Mouse (Mus musculus) heart, embryonic 13.5 days (tissue): Measurements from ENCODE around the gene Trank1. TPM values are rescaled to one million over a fixed set of nuclear protein-coding genes. Genes with fewer than 3 reads are reported as not detected.

ENCODE experiments used
- ATAC-seq: fragments of 200-750 bp; cut with Nextera tagmentation; 2 replicates; pipeline ENCODE4 v1.8.0; 2017; ENCODE audit warnings: moderate TSS enrichment; ENCODE audit not compliant: insufficient number of reproducible peaks, low FRiP score, low TSS enrichment; ENCODE audit errors: extremely low read depth
- H3K27ac ChIP-seq: fragments of 300-500 bp; sonication (generic); replicated peaks from 2 replicates; pipeline ENCODE4 v1.5.1; 2015; ENCODE audit warnings: moderate library complexity, mild to moderate bottlenecking, inconsistent platforms
- H3K27me3 ChIP-seq: fragments of 300-500 bp; sonication (generic); replicated peaks from 2 replicates; pipeline ENCODE4 v1.6.1; 2015; ENCODE audit warnings: mild to moderate bottlenecking, inconsistent platforms
- H3K36me3 ChIP-seq: fragments of 300-500 bp; sonication (generic); 2 replicates; pipeline ENCODE4 v1.6.1; 2015; ENCODE audit warnings: mild to moderate bottlenecking, inconsistent platforms
- H3K4me1 ChIP-seq: fragments of 300-500 bp; sonication (generic); 2 replicates; pipeline ENCODE4 v1.6.1; 2015; ENCODE audit warnings: inconsistent platforms
- H3K4me2 ChIP-seq: fragments of 300-500 bp; sonication (generic); 2 replicates; pipeline ENCODE4 v1.6.1; 2015; ENCODE audit warnings: inconsistent platforms, mild to moderate bottlenecking, moderate library complexity
- H3K4me3 ChIP-seq: fragments of 300-500 bp; sonication (generic); 2 replicates; pipeline ENCODE4 v1.5.1; 2015; ENCODE audit warnings: moderate library complexity, mild to moderate bottlenecking, inconsistent platforms
- H3K9ac ChIP-seq: fragments of 300-500 bp; sonication (generic); 2 replicates; pipeline ENCODE4 v1.6.1; 2015; ENCODE audit warnings: inconsistent platforms, mild to moderate bottlenecking, moderate library complexity
- H3K9me3 ChIP-seq: fragments of 300-500 bp; sonication (generic); 2 replicates; pipeline ENCODE4 v1.6.1; 2016; ENCODE audit warnings: inconsistent platforms
- WGBS: fragments of 180-500 bp; shearing (Covaris S2); methylation state at CpG from one replicate; pipeline ENCODE4 v1.1.7; 2015; ENCODE audit warnings: mixed read lengths; 5-methylcytosine and 5-hydroxymethylcytosine counted together
- polyA plus RNA-seq: library from polyadenylated mRNA; unstranded; fragments of >200 nt; fragmentation: Nextera tagmentation; extraction: Ambion mirVana; gene quantifications from 2 replicates; pipeline ENCODE4 v1.2.1, GENCODE M21; 2015

Trank1 gene
- polyA plus RNA-seq, 1 experiment from 2014 or later, result 0.24 TPM

DNA sequence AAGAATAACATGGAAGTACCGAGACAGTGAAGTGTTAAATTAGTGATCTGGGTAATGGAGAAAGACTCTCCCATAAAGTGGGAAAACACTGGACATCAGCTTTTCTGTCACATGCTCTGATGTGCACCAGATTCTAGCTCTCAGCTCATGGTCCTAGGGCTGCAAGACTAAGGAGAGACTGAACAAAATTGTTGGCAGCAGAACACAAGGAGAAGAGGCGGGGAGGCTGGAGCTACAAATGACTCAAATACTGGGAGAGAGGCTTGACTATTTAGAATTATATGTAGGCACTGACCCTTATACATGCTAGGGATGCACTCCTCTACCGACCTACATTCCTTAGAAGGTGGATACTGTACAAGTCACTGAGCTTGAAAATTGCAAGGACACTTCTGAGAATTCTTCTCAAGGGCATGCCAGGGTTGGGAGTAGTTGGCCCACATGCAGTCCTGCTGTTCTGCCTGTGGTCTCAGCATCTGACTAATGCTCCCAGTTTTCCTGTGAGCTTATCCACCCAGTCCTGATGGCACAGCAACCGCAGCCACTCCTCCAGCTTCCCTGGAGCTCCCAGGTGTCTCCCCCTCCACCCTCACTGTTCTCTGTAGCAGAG lies 23.1 kb downstream of the Trank1 start:
- H3K9ac ChIP-seq, result no peak overlapping the region
- H3K4me3 ChIP-seq, result no peak overlapping the region
- H3K9me3 ChIP-seq, result no peaks in the 10 kb centered on the region
- 49% methylated on average over 4 of the region's 4 CpGs for WGBS
- no peaks in the 10 kb centered on the region for H3K27me3 ChIP-seq
- no peak overlapping the region for H3K27ac ChIP-seq
- H3K4me2 ChIP-seq, result no peak overlapping the region
- no peaks in the 10 kb centered on the region for H3K36me3 ChIP-seq
- peaks cover 20% of the 10 kb centered on the region for H3K4me1 ChIP-seq
- no peak for ATAC-seq

- Histone ChIP-seq H3K4me1 (peaks cover 7% of the 10 kb centered on the region), H3K36me3 (no peaks in the 10 kb centered on the region), H3K9ac (no peak overlapping the region), H3K27ac (no peak overlapping the region), H3K4me2 (no peak overlapping the region), H3K27me3 (no peaks in the 10 kb centered on the region), H3K9me3 (no peaks in the 10 kb centered on the region), H3K4me3 (no peak overlapping the region)
- whole genome bisulfite sequencing, result 55% methylated on average over 7 of the region's 7 CpGs
- no peak for ATAC-seq
Observed at GRCm38 (mm10) chr9:111351233-111351632, 39.7 kb downstream of the Trank1 start.

DNA sequence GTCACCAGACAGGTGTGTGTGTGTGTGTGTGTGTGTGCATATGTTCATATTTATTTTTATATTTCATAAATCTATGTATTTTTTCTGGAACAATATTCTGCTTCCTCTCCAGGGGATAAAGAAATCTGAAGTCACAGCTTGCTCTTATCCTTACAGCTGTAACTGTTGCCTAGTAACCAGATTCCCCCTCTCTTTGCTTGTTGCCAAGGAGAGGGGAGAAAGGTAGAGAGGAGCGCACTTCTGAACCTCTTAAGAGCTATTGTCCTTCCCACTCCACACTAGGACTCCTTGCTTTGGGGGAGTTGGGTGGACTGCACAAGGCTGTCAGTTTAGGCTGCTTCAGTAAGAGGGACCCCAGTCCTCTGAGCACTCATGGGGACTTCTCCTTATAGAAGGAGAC lies 40.1 kb downstream of the Trank1 start:
- Histone ChIP-seq H3K4me2 (no peak overlapping the region), H3K4me1 (peaks cover 7% of the 10 kb centered on the region), H3K9ac (no peak overlapping the region), H3K27ac (no peak overlapping the region), H3K4me3 (no peak overlapping the region), H3K36me3 (no peaks in the 10 kb centered on the region), H3K9me3 (no peaks in the 10 kb centered on the region), H3K27me3 (no peaks in the 10 kb centered on the region)
- no peak for ATAC-seq
- WGBS, result 47% methylated on average over 1 of the region's 1 CpGs

GRCm38 (mm10) chr9:111352646-111353045 lies 41.1 kb downstream of the Trank1 start:
- H3K9me3 ChIP-seq, result no peaks in the 10 kb centered on the region
- no peaks in the 10 kb centered on the region for H3K27me3 ChIP-seq
- H3K9ac ChIP-seq, result no peak overlapping the region
- H3K36me3 ChIP-seq, result no peaks in the 10 kb centered on the region
- no peak for ATAC-seq
- no peak overlapping the region for H3K4me2 ChIP-seq
- H3K4me1 ChIP-seq, result peaks cover 7% of the 10 kb centered on the region
- no peak overlapping the region for H3K4me3 ChIP-seq
- H3K27ac ChIP-seq, result no peak overlapping the region
- 75% methylated on average over 3 of the region's 3 CpGs for WGBS

GRCm38 (mm10) chr9:111355041-111355440 lies 43.5 kb downstream of the Trank1 start:
- Histone ChIP-seq H3K9me3 (no peaks in the 10 kb centered on the region), H3K27ac (no peak overlapping the region), H3K4me1 (peaks cover 7% of the 10 kb centered on the region), H3K9ac (no peak overlapping the region), H3K4me3 (no peak overlapping the region), H3K36me3 (no peaks in the 10 kb centered on the region), H3K27me3 (no peaks in the 10 kb centered on the region), H3K4me2 (no peak overlapping the region)
- WGBS, result 35% methylated on average over 4 of the region's 4 CpGs
- ATAC-seq, result no peak

DNA sequence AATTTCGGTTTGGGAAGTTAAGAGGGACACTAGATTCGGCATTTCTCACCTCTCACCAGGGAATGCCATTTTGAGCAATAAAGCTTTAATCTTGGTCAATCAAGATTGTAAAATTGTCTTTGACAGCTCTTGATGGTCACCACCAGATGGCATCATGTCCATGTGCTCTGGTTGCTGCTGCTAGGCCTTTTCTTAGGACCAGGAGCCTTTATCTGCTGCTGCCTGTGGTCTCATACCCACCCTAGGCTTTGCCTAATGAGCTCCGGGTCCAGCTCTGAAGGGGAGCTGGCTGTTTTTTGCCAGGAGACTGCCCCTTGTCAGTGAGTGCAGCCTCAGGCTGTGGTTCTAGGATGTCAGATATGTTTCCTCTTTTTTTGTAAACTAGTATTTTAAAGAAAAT lies 44.8 kb downstream of the Trank1 start:
- Histone ChIP-seq H3K9ac (no peak overlapping the region), H3K27me3 (no peaks in the 10 kb centered on the region), H3K4me1 (peaks cover 7% of the 10 kb centered on the region), H3K4me2 (no peak overlapping the region), H3K9me3 (no peaks in the 10 kb centered on the region), H3K27ac (no peak overlapping the region), H3K36me3 (no peaks in the 10 kb centered on the region), H3K4me3 (no peak overlapping the region)
- 33% methylated on average over 3 of the region's 3 CpGs for WGBS
- ATAC-seq, result no peak

DNA sequence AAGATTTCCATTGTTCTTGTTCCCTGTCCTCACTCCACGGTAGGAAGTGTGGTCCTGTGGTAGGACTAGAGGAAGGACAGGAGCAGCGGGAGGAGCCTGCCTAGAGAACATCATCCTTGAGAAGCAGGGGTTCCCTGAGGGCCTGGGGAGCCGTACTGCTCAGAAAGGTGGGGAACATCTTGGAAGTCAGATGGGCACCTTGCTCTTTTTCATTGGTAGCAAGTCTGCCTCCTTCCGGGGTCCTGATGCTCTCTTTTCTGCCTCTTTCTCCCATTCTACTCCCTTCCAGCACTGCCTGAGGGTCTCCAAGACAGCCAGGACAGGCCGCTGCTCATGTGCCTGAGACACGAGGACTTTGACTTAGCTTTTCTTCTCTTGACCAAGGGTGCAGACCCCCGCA lies 52.1 kb downstream of the Trank1 start:
- WGBS, result 60% methylated on average over 7 of the region's 7 CpGs

GRCm38 (mm10) chr9:111367713-111368112 lies 56.2 kb downstream of the Trank1 start:
- Histone ChIP-seq H3K4me3 (no peak overlapping the region), H3K9ac (no peak overlapping the region), H3K27me3 (no peaks in the 10 kb centered on the region), H3K36me3 (no peaks in the 10 kb centered on the region), H3K4me2 (no peak overlapping the region), H3K27ac (no peak overlapping the region), H3K4me1 (0 out of 2 replicates have a peak, but pooled peaks cover 6% of the 10 kb centered on the region), H3K9me3 (no peaks in the 10 kb centered on the region)
- no peak for ATAC-seq
- 37% methylated on average over 2 of the region's 2 CpGs for WGBS

More for the DNA sequence above, 52.1 kb downstream of the Trank1 start:
- no peak overlapping the region for H3K4me3 ChIP-seq
- no peak overlapping the region for H3K9ac ChIP-seq
- H3K36me3 ChIP-seq, result no peaks in the 10 kb centered on the region
- no peak overlapping the region for H3K4me2 ChIP-seq
- H3K9me3 ChIP-seq, result no peaks in the 10 kb centered on the region
- ATAC-seq, result no peak
- H3K4me1 ChIP-seq, result 0 out of 2 replicates have a peak, but pooled peaks cover 2% of the 10 kb centered on the region
- no peak overlapping the region for H3K27ac ChIP-seq
- no peaks in the 10 kb centered on the region for H3K27me3 ChIP-seq

DNA sequence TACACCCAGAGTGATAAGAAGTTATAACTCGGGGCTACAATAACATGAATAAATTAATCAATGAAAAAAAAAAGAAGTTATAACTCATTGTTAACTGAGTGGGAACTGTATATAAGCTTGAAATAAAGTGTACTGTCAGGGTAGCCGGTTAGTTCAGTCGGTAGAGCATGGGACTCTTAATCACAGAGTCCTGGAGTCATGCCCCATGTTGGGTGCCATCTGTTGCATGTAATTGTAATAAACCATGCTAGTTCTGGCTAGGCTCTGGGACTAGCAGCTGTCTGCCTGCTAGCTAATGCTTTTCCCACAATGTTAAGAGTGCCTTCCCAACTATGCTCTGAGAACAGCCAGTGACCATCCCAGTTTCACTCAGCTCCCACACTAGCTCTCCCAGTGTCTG lies 60.5 kb downstream of the Trank1 start:
- H3K27me3 ChIP-seq, result no peaks in the 10 kb centered on the region
- no peaks in the 10 kb centered on the region for H3K9me3 ChIP-seq
- no peak overlapping the region for H3K27ac ChIP-seq
- H3K4me3 ChIP-seq, result no peak overlapping the region
- H3K4me1 ChIP-seq, result 0 out of 2 replicates have a peak, but pooled peaks cover 6% of the 10 kb centered on the region
- H3K9ac ChIP-seq, result no peak overlapping the region
- H3K4me2 ChIP-seq, result no peak overlapping the region
- 81% methylated on average over 3 of the region's 3 CpGs for WGBS
- no peak for ATAC-seq
- H3K36me3 ChIP-seq, result no peaks in the 10 kb centered on the region

GRCm38 (mm10) chr9:111377868-111378267 lies 66.3 kb downstream of the Trank1 start:
- no peaks in the 10 kb centered on the region for H3K9me3 ChIP-seq
- ATAC-seq, result no peak

DNA sequence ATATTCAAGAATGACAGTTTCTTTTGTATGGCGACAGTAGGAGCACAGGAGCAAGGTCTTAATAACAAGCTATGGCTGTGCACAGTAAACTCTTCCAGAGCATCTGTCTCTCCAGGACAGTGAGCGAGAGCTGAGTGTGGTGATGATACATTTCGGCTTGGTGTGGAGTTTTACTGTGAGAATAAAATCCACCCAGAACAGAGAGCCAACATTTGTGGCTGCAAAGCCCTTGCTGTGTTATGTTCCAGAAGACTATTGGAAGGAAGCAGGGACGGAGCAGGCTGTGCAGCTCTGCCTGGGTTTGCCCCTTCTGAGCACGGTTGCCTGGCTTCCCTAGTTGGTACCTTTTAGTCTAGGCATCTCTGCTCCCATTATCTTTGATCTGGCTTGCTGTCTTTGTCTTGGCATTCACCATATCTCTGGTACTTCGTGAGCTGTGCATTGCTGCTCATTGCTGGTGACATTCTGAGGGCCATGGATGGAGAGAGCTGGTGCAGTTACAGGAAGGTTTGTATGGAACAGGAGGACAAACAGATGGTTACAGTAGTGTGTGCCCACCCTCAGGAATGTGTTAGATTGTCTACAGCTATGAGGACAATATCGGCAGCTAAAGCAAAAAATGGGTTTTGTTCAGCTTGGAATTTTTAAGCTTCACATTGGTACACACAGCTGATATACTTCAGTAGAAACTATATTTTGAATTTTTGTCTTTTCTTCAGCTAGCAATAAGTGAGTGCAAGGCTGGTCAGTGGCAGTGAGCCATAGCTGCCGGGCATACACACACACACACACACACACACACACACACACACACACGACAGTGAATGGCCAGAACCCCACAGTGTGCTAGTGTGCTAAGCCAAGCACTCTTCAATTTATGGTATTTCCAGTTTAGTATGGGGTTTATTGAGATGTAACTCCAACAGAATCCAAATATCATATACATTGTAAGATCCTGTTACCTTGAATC lies 69.8 kb downstream of the Trank1 start:
- Histone ChIP-seq H3K36me3 (no peaks in the 10 kb centered on the region), H3K27ac (no peak overlapping the region), H3K9ac (no peak overlapping the region), H3K27me3 (no peaks in the 10 kb centered on the region), H3K4me2 (no peak overlapping the region), H3K4me3 (no peak overlapping the region), H3K4me1 (peaks cover 6% of the 10 kb centered on the region), H3K9me3 (no peaks in the 10 kb centered on the region)
- 71% methylated on average over 9 of the region's 9 CpGs for WGBS
- no peak for ATAC-seq

More at GRCm38 (mm10) chr9:111377868-111378267, 66.3 kb downstream of the Trank1 start:
- no peak overlapping the region for H3K27ac ChIP-seq
- H3K4me3 ChIP-seq, result no peak overlapping the region
- peaks cover 6% of the 10 kb centered on the region for H3K4me1 ChIP-seq
- no peak overlapping the region for H3K4me2 ChIP-seq
- H3K9ac ChIP-seq, result no peak overlapping the region
- 79% methylated on average over 6 of the region's 6 CpGs for WGBS
- no peaks in the 10 kb centered on the region for H3K36me3 ChIP-seq
- no peaks in the 10 kb centered on the region for H3K27me3 ChIP-seq
